Mouse (Mus musculus): ENCODE measurements at regions not wholly inside any gene's neighbourhood (a gene's known extent, or its start where the extent isn't known, plus 50 kb on each side); places are given as distances from the start of the nearest gene placed in this dataset.

GRCm38 (mm10) chr9:84587791-84588190 lies 662.8 kb downstream of the Bckdhb start:
- WGBS: 90% methylated on average over 4 of the region's 4 CpGs
- TF ChIP-seq CTCF (IDR thresholded peaks at IDR 0.05; ENCODE audit: low read depth): no peak
- Histone ChIP-seq H3K9me3 (ENCODE audit: low read length) (no peaks in the 10 kb centered on the region), H3K27ac (no peak overlapping the region), H3K27me3 (ENCODE audit: insufficient read depth, low read length) (no peaks in the 10 kb centered on the region), H3K9ac (replicated peaks; ENCODE audit: low read length) (no peak overlapping the region), H3K36me3 (ENCODE audit: insufficient read depth, low read length) (no peaks in the 10 kb centered on the region), H3K4me1 (ENCODE audit: insufficient read depth, low read length) (no peaks in the 10 kb centered on the region), H3K4me3 (ENCODE audit: low read length) (no peak overlapping the region), H3K4me2 (ENCODE audit: low read depth, low read length) (no peak overlapping the region)
- ATAC-seq (no peak), DNase-seq (ENCODE audit: low spot score) (no peak)

GRCm38 (mm10) chr9:84594724-84595123 lies 669.8 kb downstream of the Bckdhb start:
- no peak for DNase-seq (ENCODE audit: low spot score)
- Histone ChIP-seq H3K4me1 (ENCODE audit: insufficient read depth, low read length) (no peaks in the 10 kb centered on the region), H3K9ac (replicated peaks; ENCODE audit: low read length) (no peak overlapping the region), H3K9me3 (ENCODE audit: low read length) (no peaks in the 10 kb centered on the region), H3K4me3 (ENCODE audit: low read length) (no peak overlapping the region), H3K36me3 (ENCODE audit: insufficient read depth, low read length) (no peaks in the 10 kb centered on the region), H3K4me2 (ENCODE audit: low read depth, low read length) (no peak overlapping the region), H3K27me3 (ENCODE audit: insufficient read depth, low read length) (no peaks in the 10 kb centered on the region), H3K27ac (no peak overlapping the region)
- no peak for TF ChIP-seq CTCF (IDR thresholded peaks at IDR 0.05; ENCODE audit: low read depth)
- 87% methylated on average over 2 of the region's 2 CpGs for WGBS
- ATAC-seq: no peak
